Mouse (Mus musculus) skeletal muscle tissue, adult 2 months (tissue): ENCODE measurements around the gene Atp5mpl.
"Not testable (repeated sequence)": the region's sequence is repeated elsewhere in the genome, so short reads cannot be mapped to it uniquely, and the experiment has no call there.

Source experiments
- DNase-seq: peaks from one replicate; pipeline ENCODE4 v3.0.0-alpha.2; 2012; ENCODE audit warnings: low read depth, low spot score

Atp5mpl gene

GRCm38 (mm10) chr12:111950486-111950885, 16.3 kb downstream of the Atp5mpl start:
- no peak for DNase-seq

- peak; percentile 63 for DNase-seq
Observed at GRCm38 (mm10) chr12:111946716-111947115, 20.1 kb downstream of the Atp5mpl start.

GRCm38 (mm10) chr12:111945765-111946655, 20.8 kb downstream of the Atp5mpl start:
- DNase-seq: not testable (repeated sequence)

- peak; percentile 53 for DNase-seq
Observed at GRCm38 (mm10) chr12:111945115-111945514, 21.7 kb downstream of the Atp5mpl start.

GRCm38 (mm10) chr12:111944065-111944987, 22.5 kb downstream of the Atp5mpl start:
- not testable (repeated sequence) for DNase-seq

GRCm38 (mm10) chr12:111943421-111944064, 23.2 kb downstream of the Atp5mpl start:
- no peak for DNase-seq

GRCm38 (mm10) chr12:111938623-111939177, 28.1 kb downstream of the Atp5mpl start:
- DNase-seq: no peak

- DNase-seq: no peak
Observed at GRCm38 (mm10) chr12:111936706-111937550, 29.8 kb downstream of the Atp5mpl start.

- DNase-seq: no peak
Observed at GRCm38 (mm10) chr12:111933971-111934370, 32.8 kb downstream of the Atp5mpl start.

- DNase-seq: peak; percentile 42
Observed at GRCm38 (mm10) chr12:111933032-111933704, 33.6 kb downstream of the Atp5mpl start.

- DNase-seq: no peak
Observed at GRCm38 (mm10) chr12:111932513-111932912, 34.3 kb downstream of the Atp5mpl start.

- DNase-seq: no peak
Observed at GRCm38 (mm10) chr12:111931411-111932025, 35.3 kb downstream of the Atp5mpl start.

- DNase-seq: no peak
Observed at GRCm38 (mm10) chr12:111928411-111928966, 38.3 kb downstream of the Atp5mpl start.

- no peak for DNase-seq
Observed at GRCm38 (mm10) chr12:111927338-111927737, 39.4 kb downstream of the Atp5mpl start.

GRCm38 (mm10) chr12:111923117-111923516, 43.7 kb downstream of the Atp5mpl start:
- DNase-seq: no peak

GRCm38 (mm10) chr12:111920046-111920445, 46.7 kb downstream of the Atp5mpl start:
- DNase-seq: peak; percentile 43

- no peak for DNase-seq
Observed at GRCm38 (mm10) chr12:111916514-111917217, 50.1 kb downstream of the Atp5mpl start.

- DNase-seq: no peak
Observed at GRCm38 (mm10) chr12:111915781-111916180, 51.0 kb downstream of the Atp5mpl start.
